Mouse (Mus musculus) heart, embryonic 13.5 days (tissue): ENCODE data around the gene Dram2. TPM values are rescaled to one million over a fixed set of nuclear protein-coding genes. Genes with fewer than 3 reads are reported as not detected.
"Not testable (repeated sequence)": the region's sequence is repeated elsewhere in the genome, so short reads cannot be mapped to it uniquely, and the experiment has no call there.

ENCODE experiments used
- ATAC-seq: fragments of 200-750 bp; cut with Nextera tagmentation; 2 replicates; pipeline ENCODE4 v1.8.0; 2017; ENCODE audit warnings: moderate TSS enrichment; ENCODE audit not compliant: insufficient number of reproducible peaks, low FRiP score, low TSS enrichment; ENCODE audit errors: extremely low read depth
- H3K27ac ChIP-seq: fragments of 300-500 bp; sonication (generic); replicated peaks from 2 replicates; pipeline ENCODE4 v1.5.1; 2015; ENCODE audit warnings: moderate library complexity, mild to moderate bottlenecking, inconsistent platforms
- H3K27me3 ChIP-seq: fragments of 300-500 bp; sonication (generic); replicated peaks from 2 replicates; pipeline ENCODE4 v1.6.1; 2015; ENCODE audit warnings: mild to moderate bottlenecking, inconsistent platforms
- H3K36me3 ChIP-seq: fragments of 300-500 bp; sonication (generic); 2 replicates; pipeline ENCODE4 v1.6.1; 2015; ENCODE audit warnings: mild to moderate bottlenecking, inconsistent platforms
- H3K4me1 ChIP-seq: fragments of 300-500 bp; sonication (generic); 2 replicates; pipeline ENCODE4 v1.6.1; 2015; ENCODE audit warnings: inconsistent platforms
- H3K4me2 ChIP-seq: fragments of 300-500 bp; sonication (generic); 2 replicates; pipeline ENCODE4 v1.6.1; 2015; ENCODE audit warnings: inconsistent platforms, mild to moderate bottlenecking, moderate library complexity
- H3K4me3 ChIP-seq: fragments of 300-500 bp; sonication (generic); 2 replicates; pipeline ENCODE4 v1.5.1; 2015; ENCODE audit warnings: moderate library complexity, mild to moderate bottlenecking, inconsistent platforms
- H3K9ac ChIP-seq: fragments of 300-500 bp; sonication (generic); 2 replicates; pipeline ENCODE4 v1.6.1; 2015; ENCODE audit warnings: inconsistent platforms, mild to moderate bottlenecking, moderate library complexity
- H3K9me3 ChIP-seq: fragments of 300-500 bp; sonication (generic); 2 replicates; pipeline ENCODE4 v1.6.1; 2016; ENCODE audit warnings: inconsistent platforms
- WGBS: fragments of 180-500 bp; shearing (Covaris S2); methylation state at CpG from one replicate; pipeline ENCODE4 v1.1.7; 2015; ENCODE audit warnings: mixed read lengths; 5-methylcytosine and 5-hydroxymethylcytosine counted together
- polyA plus RNA-seq: library from polyadenylated mRNA; unstranded; fragments of >200 nt; fragmentation: Nextera tagmentation; extraction: Ambion mirVana; gene quantifications from 2 replicates; pipeline ENCODE4 v1.2.1, GENCODE M21; 2015

Dram2 gene
- polyA plus RNA-seq, 1 experiment from 2014 or later = 54.8 TPM

DNA sequence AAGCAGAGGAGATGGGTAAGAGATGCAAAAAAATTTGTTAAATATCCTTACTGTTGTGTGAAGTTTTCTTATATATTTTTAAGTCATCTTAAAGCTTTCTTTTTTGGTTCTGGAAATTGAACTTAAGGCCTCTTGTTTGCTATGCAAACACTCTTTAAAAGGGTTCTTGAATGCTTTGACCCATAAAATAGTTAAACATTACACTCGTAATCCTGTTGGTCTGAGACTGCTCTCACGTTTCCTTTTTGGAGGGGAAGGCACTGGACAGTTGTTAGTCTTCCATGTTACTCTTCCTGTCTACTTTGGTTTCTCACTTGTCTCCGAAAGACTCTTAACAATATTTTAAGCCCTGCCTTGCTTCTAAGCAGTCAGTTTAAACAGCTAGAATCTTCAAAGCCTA is 1.4 kb downstream of the Dram2 start:
- no peak for ATAC-seq
- Histone ChIP-seq H3K4me1 (peaks cover 35% of the 10 kb centered on the region), H3K36me3 (peaks cover 25% of the 10 kb centered on the region), H3K9ac (peak overlapping the region; percentile 61), H3K27ac (no peak overlapping the region), H3K4me2 (peak overlapping the region; percentile 82), H3K9me3 (no peaks in the 10 kb centered on the region), H3K4me3 (peak overlapping the region; percentile 92), H3K27me3 (no peaks in the 10 kb centered on the region)
- 38% methylated on average over 3 of the region's 3 CpGs for WGBS

DNA sequence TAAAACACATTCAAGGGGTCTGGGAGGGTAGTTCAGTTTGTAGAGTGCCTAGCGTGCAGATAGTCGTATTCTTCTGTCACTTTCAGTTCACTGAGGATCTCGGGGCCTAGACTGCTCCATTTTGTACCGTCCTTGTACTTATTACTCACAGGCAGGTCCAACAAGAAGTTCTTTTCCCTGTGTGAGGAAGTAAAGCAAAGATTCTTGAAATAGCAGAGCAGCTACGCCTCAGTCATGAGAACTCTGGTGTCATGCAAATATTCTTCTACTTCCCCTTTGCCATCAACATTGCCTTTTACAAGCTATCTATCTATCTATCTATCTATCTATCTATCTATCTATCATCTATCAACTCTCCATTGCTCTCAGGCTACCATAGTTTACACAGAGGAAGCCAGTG is 5.8 kb downstream of the Dram2 start:
- Histone ChIP-seq H3K27ac (no peak overlapping the region), H3K4me3 (no peak overlapping the region), H3K36me3 (peaks cover 62% of the 10 kb centered on the region), H3K27me3 (no peaks in the 10 kb centered on the region), H3K9ac (no peak overlapping the region), H3K4me1 (peaks cover 20% of the 10 kb centered on the region), H3K4me2 (no peak overlapping the region), H3K9me3 (no peaks in the 10 kb centered on the region)
- 84% methylated on average over 5 of the region's 5 CpGs for WGBS
- no peak for ATAC-seq

DNA sequence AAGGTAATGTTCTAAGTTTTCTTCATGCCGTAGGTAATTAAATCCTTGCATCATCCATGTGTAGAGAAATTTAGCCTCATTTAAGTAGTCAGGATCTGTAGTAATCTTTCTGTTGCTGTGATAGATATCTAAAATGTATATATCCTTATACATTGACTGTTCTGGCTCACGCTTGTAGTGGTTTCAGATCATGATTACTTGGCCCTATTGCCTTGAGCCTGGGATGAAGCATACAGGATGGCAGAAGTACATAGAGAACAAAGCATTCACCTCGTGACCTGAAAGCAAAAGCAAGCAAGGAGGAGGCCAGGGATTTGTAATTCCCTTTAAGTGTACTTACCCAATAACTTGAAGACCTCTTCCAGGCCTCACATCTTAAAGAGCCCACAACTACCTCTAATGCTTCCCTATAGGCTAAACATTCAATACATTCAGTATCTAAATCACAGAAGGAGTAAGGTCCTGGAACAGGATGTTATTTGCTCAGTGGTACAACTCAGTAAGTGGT is 8.2 kb downstream of the Dram2 start:
- WGBS = 80% methylated on average over 3 of the region's 3 CpGs

DNA sequence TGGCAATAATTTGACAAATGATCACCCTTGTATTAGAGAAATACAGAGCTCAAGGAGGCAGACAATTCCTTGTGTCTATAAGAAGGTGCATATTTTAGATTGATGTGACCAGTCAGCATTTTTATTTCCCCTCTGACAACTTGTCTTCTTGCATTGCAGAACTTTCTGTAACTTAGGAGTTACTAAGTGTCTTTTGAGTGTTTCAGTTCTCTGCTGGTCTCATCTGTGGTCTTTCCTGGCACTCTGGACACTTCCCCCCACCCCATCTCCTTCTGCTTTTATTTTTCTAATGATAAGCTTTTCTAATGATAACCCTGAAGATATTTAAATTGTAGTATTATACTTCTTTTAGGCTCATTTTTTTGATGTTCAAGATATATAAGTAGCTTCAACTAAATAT is 10.7 kb downstream of the Dram2 start:
- Histone ChIP-seq H3K9me3 (no peaks in the 10 kb centered on the region), H3K9ac (no peak overlapping the region), H3K4me3 (no peak overlapping the region), H3K4me2 (no peak overlapping the region), H3K27me3 (no peaks in the 10 kb centered on the region), H3K27ac (no peak overlapping the region), H3K36me3 (peaks cover 80% of the 10 kb centered on the region), H3K4me1 (no peaks in the 10 kb centered on the region)
- ATAC-seq = no peak

More for the DNA sequence above, 8.2 kb downstream of the Dram2 start:
- H3K9ac ChIP-seq = no peak overlapping the region
- H3K27ac ChIP-seq = no peak overlapping the region
- 0 out of 2 replicates have a peak, but pooled peaks cover under 1% of the 10 kb centered on the region for H3K4me1 ChIP-seq
- H3K4me3 ChIP-seq = no peak overlapping the region
- H3K36me3 ChIP-seq = peaks cover 79% of the 10 kb centered on the region
- H3K27me3 ChIP-seq = no peaks in the 10 kb centered on the region
- no peak overlapping the region for H3K4me2 ChIP-seq
- no peak for ATAC-seq
- H3K9me3 ChIP-seq = no peaks in the 10 kb centered on the region

DNA sequence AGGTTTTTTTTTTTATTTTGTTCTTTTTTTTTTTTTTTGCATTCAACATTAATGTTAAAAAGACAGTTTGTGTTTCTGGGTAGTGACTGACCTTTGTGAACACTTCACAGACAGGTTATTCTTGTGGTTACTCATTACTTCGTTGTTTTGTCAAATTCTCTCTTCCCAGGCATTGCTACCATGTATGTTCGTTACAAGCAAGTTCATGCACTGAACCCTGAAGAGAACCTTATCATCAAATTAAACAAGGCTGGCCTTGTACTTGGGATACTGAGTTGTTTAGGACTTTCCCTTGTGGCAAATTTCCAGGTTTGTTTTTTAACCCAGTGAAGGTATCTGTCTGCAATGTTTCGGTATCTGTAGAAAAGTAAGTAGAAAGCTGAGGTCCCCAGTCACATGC is 18.3 kb downstream of the Dram2 start:
- no peak for ATAC-seq
- H3K4me3 ChIP-seq = no peak overlapping the region
- H3K9ac ChIP-seq = no peak overlapping the region
- peaks cover 50% of the 10 kb centered on the region for H3K36me3 ChIP-seq
- H3K4me2 ChIP-seq = no peak overlapping the region
- H3K27me3 ChIP-seq = no peaks in the 10 kb centered on the region
- WGBS = 81% methylated on average over 3 of the region's 3 CpGs
- H3K4me1 ChIP-seq = no peaks in the 10 kb centered on the region
- no peaks in the 10 kb centered on the region for H3K9me3 ChIP-seq
- no peak overlapping the region for H3K27ac ChIP-seq

DNA sequence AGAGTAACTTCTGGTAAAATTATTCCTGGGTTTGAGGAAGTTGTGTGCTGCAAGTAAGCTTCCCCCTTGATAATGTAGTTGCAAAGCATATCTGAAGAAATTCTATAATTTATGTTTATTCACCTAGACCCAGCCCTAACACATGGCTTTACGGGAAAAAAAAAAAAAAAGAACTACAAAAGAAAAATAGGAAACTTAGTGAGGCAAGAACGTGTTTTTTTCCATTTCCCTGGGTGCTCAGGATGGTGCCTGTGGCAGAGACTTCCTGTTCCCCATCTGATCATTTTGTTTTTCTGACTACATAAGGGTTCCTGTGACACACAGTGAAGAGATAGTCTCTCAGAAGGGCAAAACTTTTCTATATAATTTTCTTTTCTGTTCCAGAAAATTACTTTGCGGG is 25.6 kb downstream of the Dram2 start:
- no peaks in the 10 kb centered on the region for H3K9me3 ChIP-seq
- no peak overlapping the region for H3K4me2 ChIP-seq
- no peak overlapping the region for H3K4me3 ChIP-seq
- 70% methylated on average over 3 of the region's 3 CpGs for WGBS
- no peaks in the 10 kb centered on the region for H3K4me1 ChIP-seq
- peaks cover 42% of the 10 kb centered on the region for H3K36me3 ChIP-seq
- ATAC-seq = no peak
- no peaks in the 10 kb centered on the region for H3K27me3 ChIP-seq
- no peak overlapping the region for H3K9ac ChIP-seq
- no peak overlapping the region for H3K27ac ChIP-seq

DNA sequence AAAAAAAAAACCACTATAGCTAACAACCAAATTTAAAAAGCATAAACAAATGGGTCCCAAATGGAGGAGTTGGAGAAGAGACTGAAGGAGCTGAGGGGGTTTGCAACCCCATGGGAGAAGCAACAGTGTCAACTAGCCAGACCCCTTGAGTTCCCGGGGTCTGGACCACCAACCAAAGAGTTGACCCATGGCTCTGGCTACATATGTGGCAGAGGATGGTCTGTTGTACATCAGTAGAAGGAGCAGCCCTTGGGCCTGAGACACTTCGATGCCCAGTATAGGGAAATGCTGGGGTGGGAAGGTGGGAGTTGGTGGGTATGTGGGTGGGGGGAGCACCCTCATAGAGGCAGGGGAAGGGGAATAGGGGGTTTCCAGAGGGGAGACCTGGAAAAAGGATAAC is 31.7 kb downstream of the Dram2 start:
- H3K9ac ChIP-seq = no peak overlapping the region
- no peak for ATAC-seq
- WGBS = 88% methylated on average over 2 of the region's 2 CpGs

DNA sequence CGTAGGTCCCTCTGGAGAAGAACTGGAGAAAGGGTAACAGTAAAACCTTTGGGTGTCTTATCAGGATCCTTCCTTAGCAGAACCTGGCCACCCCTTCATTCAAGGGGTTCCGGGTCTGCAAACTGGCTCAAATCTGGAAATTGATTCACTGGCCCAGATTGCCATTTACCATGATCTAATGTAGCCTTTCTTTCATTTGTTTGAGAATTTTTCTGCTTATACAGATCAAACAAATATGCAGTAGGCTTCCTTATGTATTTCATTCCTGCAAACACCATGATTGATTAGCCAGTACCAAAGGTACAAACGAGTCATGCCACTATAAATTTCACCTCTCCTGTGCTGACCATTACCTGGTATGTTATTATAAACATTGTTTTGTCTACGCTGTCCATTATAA is 46.0 kb downstream of the Dram2 start:
- not testable (repeated sequence) for H3K27me3 ChIP-seq, H3K36me3 ChIP-seq, H3K27ac ChIP-seq, ATAC-seq, H3K9ac ChIP-seq, H3K4me2 ChIP-seq, H3K9me3 ChIP-seq, H3K4me1 ChIP-seq, H3K4me3 ChIP-seq
- 74% methylated on average over 4 of the region's 4 CpGs for WGBS

More for the DNA sequence above, 31.7 kb downstream of the Dram2 start:
- H3K27me3 ChIP-seq = no peaks in the 10 kb centered on the region
- no peak overlapping the region for H3K4me3 ChIP-seq
- peaks cover 6% of the 10 kb centered on the region for H3K36me3 ChIP-seq
- H3K27ac ChIP-seq = no peak overlapping the region
- no peaks in the 10 kb centered on the region for H3K4me1 ChIP-seq
- no peak overlapping the region for H3K4me2 ChIP-seq
- no peaks in the 10 kb centered on the region for H3K9me3 ChIP-seq

DNA sequence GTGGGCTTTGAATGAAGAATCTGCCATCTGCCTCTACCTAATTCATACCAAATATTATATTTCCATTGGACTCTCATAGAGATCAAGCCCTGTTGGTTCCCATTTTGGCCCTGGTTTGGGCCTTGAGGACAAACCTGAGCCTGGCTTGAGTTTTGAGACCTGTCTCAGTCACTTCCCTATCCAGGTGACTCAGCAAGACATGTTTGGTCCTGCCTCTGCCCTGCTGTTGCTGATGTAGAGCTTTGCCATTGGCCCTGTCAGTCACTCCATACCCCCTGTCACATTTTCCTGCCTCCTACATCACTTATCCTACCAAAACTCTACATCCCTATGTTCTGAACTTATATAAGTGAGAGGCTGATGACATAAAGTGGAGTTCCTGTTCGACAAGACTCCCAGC is 70.5 kb downstream of the Dram2 start:
- Histone ChIP-seq H3K27me3 (no peaks in the 10 kb centered on the region), H3K27ac (no peak overlapping the region), H3K36me3 (no peaks in the 10 kb centered on the region), H3K4me2 (no peak overlapping the region), H3K9me3 (no peaks in the 10 kb centered on the region), H3K4me3 (no peak overlapping the region), H3K4me1 (no peaks in the 10 kb centered on the region), H3K9ac (no peak overlapping the region)
- no peak for ATAC-seq
- 68% methylated on average over 1 of the region's 1 CpGs for WGBS

Other genes starting within 250 kb of the Dram2 start
- not detected in 2 replicates for gene Chil6, start 141.6 kb upstream of the Dram2 start, polyA plus RNA-seq
- gene Dennd2d, start 65.4 kb upstream of the Dram2 start, polyA plus RNA-seq = 1.7 and 1.9 TPM in 2 replicates
- 26.5 and 33.0 TPM in 2 replicates for gene Cept1, start within 50 bp of the Dram2 start, polyA plus RNA-seq
- gene Lrif1, start 137.2 kb downstream of the Dram2 start, polyA plus RNA-seq = 11.0 and 11.6 TPM in 2 replicates
- 5.2 and 5.3 TPM in 2 replicates for gene Cd53, start 242.4 kb downstream of the Dram2 start, polyA plus RNA-seq